Mouse (Mus musculus) C2C12 (cell line): ENCODE measurements at regions not wholly inside any gene's neighbourhood (a gene's known extent, or its start where the extent isn't known, plus 50 kb on each side); places are given as distances from the start of the nearest gene placed in this dataset.

Experiments
- H3K27me3 ChIP-seq: one replicate; pipeline ENCODE4 v1.6.1; 2011; ENCODE audit not compliant: control insufficient read depth, insufficient read depth, insufficient read length
- H3K36me3 ChIP-seq: one replicate; pipeline ENCODE4 v1.6.1; 2011; ENCODE audit not compliant: control insufficient read depth, insufficient read depth
- H3K4me3 ChIP-seq: one replicate; pipeline ENCODE4 v1.5.1; 2011; ENCODE audit warnings: mild to moderate bottlenecking, control low read depth; ENCODE audit not compliant: poor library complexity, insufficient read depth, severe bottlenecking
- H3K79me2 ChIP-seq: one replicate; pipeline ENCODE4 v1.6.1; 2011; ENCODE audit not compliant: control insufficient read depth, insufficient read depth
- H3K79me3 ChIP-seq: one replicate; pipeline ENCODE4 v1.6.1; 2011; ENCODE audit warnings: low read depth, control low read depth
- H3ac ChIP-seq: one replicate; pipeline ENCODE3; 2011; ENCODE audit warnings: low read depth; ENCODE audit not compliant: control insufficient read depth, insufficient read length
- CEBPB ChIP-seq: IDR thresholded peaks from one replicate; pipeline ENCODE4 v1.6.1; 2011; ENCODE audit warnings: low read depth, mild to moderate bottlenecking, control low read depth, moderate library complexity
- CTCF ChIP-seq: IDR thresholded peaks from one replicate; pipeline ENCODE4 v1.5.1; 2011; ENCODE audit not compliant: control insufficient read depth, insufficient read depth, insufficient read length
- FOSL1 ChIP-seq: IDR thresholded peaks from one replicate; pipeline ENCODE4 v1.8.0; 2011; ENCODE audit warnings: mild to moderate bottlenecking, low read length; ENCODE audit not compliant: poor library complexity, insufficient read depth, severe bottlenecking
- MAX ChIP-seq: IDR thresholded peaks from one replicate; pipeline ENCODE4 v1.6.1; 2011; ENCODE audit warnings: mild to moderate bottlenecking, control low read depth
- MYOD1 ChIP-seq: IDR thresholded peaks from one replicate; pipeline ENCODE4 v1.6.1; 2011; ENCODE audit warnings: low read depth; ENCODE audit not compliant: control insufficient read depth, insufficient read length
- MYOG ChIP-seq: IDR thresholded peaks from one replicate; pipeline ENCODE4 v1.6.1; 2011; ENCODE audit not compliant: control insufficient read depth, insufficient read length; ENCODE audit errors: extremely low read depth
- USF1 ChIP-seq: IDR thresholded peaks from one replicate; pipeline ENCODE4 v1.6.1; 2011; ENCODE audit warnings: low read depth, mild to moderate bottlenecking, control low read depth, moderate library complexity

GRCm38 (mm10) chr1:30536989-30537975 lies 336.4 kb downstream of the Phf3 start:
- Histone ChIP-seq H3K36me3 (no peaks in the 10 kb centered on the region), H3K4me3 (no peak overlapping the region), H3ac (no peak overlapping the region), H3K79me3 (no peaks in the 10 kb centered on the region), H3K27me3 (no peaks in the 10 kb centered on the region), H3K79me2 (no peaks in the 10 kb centered on the region)
- TF ChIP-seq MYOD1 (no peak), CTCF (no peak), FOSL1 (no peak), MAX (no peak), USF1 (no peak), CEBPB (no peak), MYOG (no peak)

DNA sequence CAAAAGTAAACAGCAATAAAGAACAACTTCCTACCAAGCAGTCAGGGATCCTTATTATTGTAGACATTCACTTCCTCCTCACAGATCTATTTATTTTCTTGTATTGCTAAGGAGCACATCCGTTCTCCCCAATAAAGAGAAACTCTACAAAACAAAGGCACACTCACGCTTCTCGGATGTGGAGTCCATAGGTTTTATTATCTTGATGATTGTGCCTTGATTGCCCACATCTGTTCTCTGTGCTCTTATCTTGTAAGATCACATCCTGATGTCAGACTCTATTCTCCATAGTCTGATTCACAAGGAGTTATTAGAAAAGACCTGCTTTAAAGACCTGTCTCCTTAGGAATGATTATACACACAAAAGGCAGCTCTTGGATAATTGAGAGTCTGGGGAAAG lies 356.4 kb downstream of the Phf3 start:
- Histone ChIP-seq H3K79me2 (no peaks in the 10 kb centered on the region), H3ac (no peak overlapping the region), H3K36me3 (no peaks in the 10 kb centered on the region), H3K27me3 (no peaks in the 10 kb centered on the region), H3K79me3 (no peaks in the 10 kb centered on the region), H3K4me3 (no peak overlapping the region)
- TF ChIP-seq MYOD1 (no peak), MAX (no peak), CTCF (no peak), MYOG (no peak), CEBPB (no peak), USF1 (no peak)

- no peak overlapping the region for H3K4me3 ChIP-seq
- H3K36me3 ChIP-seq: no peaks in the 10 kb centered on the region
- H3K27me3 ChIP-seq: no peaks in the 10 kb centered on the region
- H3K79me3 ChIP-seq: no peaks in the 10 kb centered on the region
- TF ChIP-seq CTCF: no peak
- no peak for TF ChIP-seq FOSL1
- no peak for TF ChIP-seq USF1
- no peak for TF ChIP-seq CEBPB
- no peak for TF ChIP-seq MYOD1
- no peak for TF ChIP-seq MAX
- TF ChIP-seq MYOG: no peak
- no peak overlapping the region for H3ac ChIP-seq
- no peaks in the 10 kb centered on the region for H3K79me2 ChIP-seq
These were observed 357.9 kb downstream of the Phf3 start for GRCm38 (mm10) chr1:30515846-30516245.

- H3ac ChIP-seq: no peak overlapping the region
- TF ChIP-seq CEBPB (no peak), FOSL1 (no peak), USF1 (no peak), CTCF (no peak), MYOD1 (no peak), MAX (no peak), MYOG (no peak)
- no peaks in the 10 kb centered on the region for H3K79me3 ChIP-seq
- H3K27me3 ChIP-seq: no peaks in the 10 kb centered on the region
- no peaks in the 10 kb centered on the region for H3K36me3 ChIP-seq
- H3K79me2 ChIP-seq: no peaks in the 10 kb centered on the region
- H3K4me3 ChIP-seq: no peak overlapping the region
These were observed 370.5 kb downstream of the Phf3 start for GRCm38 (mm10) chr1:30503224-30503623.

DNA sequence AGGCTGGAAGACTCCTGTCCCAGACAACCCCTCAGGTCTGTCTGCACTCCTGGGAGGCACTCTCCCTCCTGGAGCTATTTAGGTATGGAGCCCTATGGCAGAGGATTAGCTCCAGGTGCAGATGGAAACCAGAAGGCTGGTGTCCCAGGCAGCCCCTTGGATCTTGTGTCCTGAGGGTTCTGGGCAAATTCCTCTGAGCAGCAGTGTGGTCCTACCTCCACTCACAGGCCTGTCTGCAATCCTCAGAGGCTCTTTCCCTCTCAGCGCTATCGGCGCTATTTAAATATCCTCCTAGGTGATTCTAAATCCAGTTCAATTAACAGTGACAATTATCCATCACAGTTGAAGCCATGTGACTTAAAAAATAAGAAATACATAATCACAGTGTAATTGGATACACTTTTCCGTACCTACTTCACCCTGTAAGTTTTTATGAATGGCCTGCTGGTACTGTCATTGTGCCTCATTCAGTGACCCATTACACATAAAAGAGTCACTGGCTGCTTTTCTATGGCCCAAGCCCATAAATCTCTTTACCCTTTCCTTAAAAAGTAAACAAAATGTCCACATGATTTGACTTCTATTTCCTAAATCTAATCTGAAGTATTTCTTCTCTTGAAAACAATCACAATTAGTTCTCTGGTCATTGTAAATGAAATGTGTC lies 413.3 kb downstream of the Phf3 start:
- Histone ChIP-seq H3K27me3 (no peaks in the 10 kb centered on the region), H3K4me3 (no peak overlapping the region), H3ac (no peak overlapping the region), H3K36me3 (no peaks in the 10 kb centered on the region), H3K79me3 (no peaks in the 10 kb centered on the region), H3K79me2 (no peaks in the 10 kb centered on the region)
- no peak for TF ChIP-seq MAX
- TF ChIP-seq CEBPB: no peak
- no peak for TF ChIP-seq MYOD1
- TF ChIP-seq USF1: no peak
